Mouse (Mus musculus) lung, embryonic 14.5 days (tissue): ENCODE measurements around the gene Pde4d. TPM values are rescaled to one million over a fixed set of nuclear protein-coding genes. Genes with fewer than 3 reads are reported as not detected.

Source experiments
- ATAC-seq: fragments of 200-750 bp; cut with Nextera tagmentation; 2 replicates; pipeline ENCODE4 v1.8.0; 2017; ENCODE audit warnings: mild to moderate bottlenecking, moderate TSS enrichment, moderate library complexity; ENCODE audit not compliant: insufficient read depth
- DNase-seq: peaks from one replicate; pipeline ENCODE4 v3.0.0-alpha.2; 2015
- H3K27ac ChIP-seq: fragments of 300-500 bp; sonication (generic); 2 replicates; pipeline ENCODE4 v1.5.1; 2014; ENCODE audit warnings: low read depth, mild to moderate bottlenecking, moderate library complexity
- H3K27me3 ChIP-seq: fragments of 300-500 bp; sonication (generic); 2 replicates; pipeline ENCODE4 v1.6.1; 2014; ENCODE audit warnings: low read length, control low read depth; ENCODE audit not compliant: insufficient read depth
- H3K36me3 ChIP-seq: fragments of 300-500 bp; sonication (generic); 2 replicates; pipeline ENCODE4 v1.6.1; 2014; ENCODE audit warnings: control low read depth; ENCODE audit not compliant: insufficient read depth
- H3K4me1 ChIP-seq: fragments of 300-500 bp; sonication (generic); 2 replicates; pipeline ENCODE4 v1.6.1; 2014; ENCODE audit warnings: antibody characterized with exemption, control low read depth; ENCODE audit not compliant: insufficient read depth
- H3K4me2 ChIP-seq: fragments of 300-500 bp; sonication (generic); 2 replicates; pipeline ENCODE4 v1.6.1; 2014; ENCODE audit warnings: mild to moderate bottlenecking
- H3K4me3 ChIP-seq: fragments of 300-500 bp; sonication (generic); 2 replicates; pipeline ENCODE4 v1.5.1; 2014; ENCODE audit warnings: low read depth, low read length
- H3K9ac ChIP-seq: fragments of 300-500 bp; sonication (generic); 2 replicates; pipeline ENCODE4 v1.6.1; 2014
- H3K9me3 ChIP-seq: fragments of 300-500 bp; sonication (generic); 2 replicates; pipeline ENCODE4 v1.6.1; 2016; ENCODE audit warnings: low read depth, low read length, control low read depth
- CTCF ChIP-seq: IDR thresholded peaks from 2 replicates; pipeline ENCODE4 v1.5.1; 2016; ENCODE audit warnings: antibody characterized with exemption, low read depth
- WGBS: fragments of 180-500 bp; shearing (Covaris S2); extraction: QIAGEN DNeasy Blood & Tissue Kit; methylation state at CpG from one replicate; pipeline ENCODE4 v1.1.7; 2014; 5-methylcytosine and 5-hydroxymethylcytosine counted together
- polyA plus RNA-seq: library from polyadenylated mRNA; unstranded; fragments of >200 nt; fragmentation: Nextera tagmentation; extraction: Ambion mirVana; gene quantifications from 2 replicates; pipeline ENCODE4 v1.2.1, GENCODE M21; 2014

Gene Pde4d
- polyA plus RNA-seq, 1 experiment from 2014 or later = 16.2 TPM

DNA sequence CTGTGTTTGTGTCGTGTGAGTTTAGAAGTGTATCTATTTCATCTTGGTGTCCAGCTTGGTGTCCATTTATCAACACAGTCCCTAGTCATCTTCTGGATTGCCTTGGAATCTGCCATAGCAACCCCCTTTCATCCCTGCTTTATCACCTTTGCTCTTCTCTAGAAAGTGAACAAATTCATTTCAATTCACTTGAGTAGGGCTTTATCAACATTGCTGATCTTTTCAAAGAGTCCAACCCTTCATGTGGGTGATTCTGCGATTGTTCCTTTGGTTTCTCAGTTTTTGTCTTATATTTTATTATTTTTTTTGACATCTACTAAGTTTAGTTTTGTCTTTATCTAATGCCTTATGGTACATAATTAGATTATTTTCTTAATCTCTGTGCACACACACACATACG, 1385.2 kb downstream of the Pde4d start:
- no peaks in the 10 kb centered on the region for H3K9me3 ChIP-seq
- ATAC-seq = no peak
- DNase-seq = no peak
- peaks cover 6% of the 10 kb centered on the region; the same call in 1 of the 2 replicates for H3K4me1 ChIP-seq
- H3K4me2 ChIP-seq = no peak overlapping the region
- H3K36me3 ChIP-seq = no peaks in the 10 kb centered on the region
- H3K27ac ChIP-seq = no peak overlapping the region
- H3K4me3 ChIP-seq = no peak overlapping the region
- no peak for TF ChIP-seq CTCF
- H3K9ac ChIP-seq = no peak overlapping the region
- WGBS = 82% methylated on average over 3 of the region's 3 CpGs
- H3K27me3 ChIP-seq = no peaks in the 10 kb centered on the region

GRCm38 (mm10) chr13:109837453-109837852, 1387.7 kb downstream of the Pde4d start:
- Histone ChIP-seq H3K4me3 (no peak overlapping the region), H3K9me3 (no peaks in the 10 kb centered on the region), H3K27me3 (no peaks in the 10 kb centered on the region), H3K27ac (no peak overlapping the region), H3K9ac (no peak overlapping the region), H3K4me2 (no peak overlapping the region), H3K4me1 (peaks cover 6% of the 10 kb centered on the region; the same call in 1 of the 2 replicates), H3K36me3 (no peaks in the 10 kb centered on the region)
- WGBS = 57% methylated on average over 11 of the region's 11 CpGs
- ATAC-seq (no peak), DNase-seq (peak; percentile 76)
- TF ChIP-seq CTCF = no peak

GRCm38 (mm10) chr13:109837921-109838320, 1388.2 kb downstream of the Pde4d start:
- H3K27me3 ChIP-seq = no peaks in the 10 kb centered on the region
- H3K27ac ChIP-seq = no peak overlapping the region
- TF ChIP-seq CTCF = no peak
- no peaks in the 10 kb centered on the region for H3K9me3 ChIP-seq
- no peak overlapping the region for H3K4me2 ChIP-seq
- no peak overlapping the region for H3K9ac ChIP-seq
- DNase-seq = no peak
- peaks cover 6% of the 10 kb centered on the region; the same call in 1 of the 2 replicates for H3K4me1 ChIP-seq
- no peaks in the 10 kb centered on the region for H3K36me3 ChIP-seq
- ATAC-seq = no peak
- 88% methylated on average over 7 of the region's 7 CpGs for WGBS
- no peak overlapping the region for H3K4me3 ChIP-seq

DNA sequence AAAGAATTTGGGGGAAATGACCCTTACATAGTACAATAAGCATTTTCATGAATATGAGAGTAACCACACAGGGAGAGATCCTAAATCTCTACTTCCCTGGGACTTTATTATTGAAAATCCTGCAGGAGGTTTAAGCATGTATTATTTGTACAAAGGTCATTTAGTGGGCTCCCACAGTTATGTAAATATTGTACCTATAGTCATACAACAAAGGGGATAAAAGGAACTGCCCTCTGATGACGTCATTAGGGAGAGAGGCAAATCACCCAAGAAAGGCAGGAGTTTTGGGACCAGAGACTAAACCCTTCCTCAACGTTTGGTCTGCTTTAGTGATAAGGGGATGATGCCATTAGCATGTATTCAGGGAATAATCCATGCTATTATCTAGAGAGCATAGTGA, 1390.5 kb downstream of the Pde4d start:
- no peak for ATAC-seq
- H3K36me3 ChIP-seq = no peaks in the 10 kb centered on the region
- 23% methylated on average over 2 of the region's 2 CpGs for WGBS

DNA sequence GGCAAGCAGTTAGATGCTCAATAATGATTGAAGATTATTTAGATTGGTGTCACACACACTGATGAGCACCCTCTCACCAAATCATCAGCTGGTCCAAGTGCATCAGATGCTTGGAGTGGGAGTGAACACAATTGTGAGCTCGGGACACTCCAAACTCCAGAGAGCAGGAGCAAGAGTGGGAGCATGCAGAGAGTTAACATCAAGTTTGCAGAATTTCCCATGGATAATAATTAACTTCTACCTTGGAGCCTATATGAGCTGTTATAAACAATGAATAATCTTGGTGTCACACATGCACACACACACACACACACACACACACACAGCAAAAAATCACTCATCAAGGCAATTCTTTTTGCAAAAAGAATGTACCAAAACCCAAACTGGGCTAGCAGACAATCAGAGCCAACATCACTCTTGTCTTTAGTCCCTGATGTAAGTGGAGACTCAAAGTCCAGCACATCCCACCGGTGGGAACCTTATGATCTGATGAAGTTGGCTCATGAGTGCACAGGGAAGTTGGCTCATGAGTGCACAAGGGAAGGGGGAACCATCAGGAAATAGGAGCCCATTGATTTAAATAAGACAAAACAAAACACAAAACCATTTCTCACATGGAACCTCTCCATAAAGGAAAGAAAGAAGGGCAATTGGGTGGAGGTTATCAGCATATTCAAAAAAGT, 1391.5 kb downstream of the Pde4d start:
- 68% methylated on average over 2 of the region's 2 CpGs for WGBS
- no peak overlapping the region for H3K27ac ChIP-seq
- H3K4me3 ChIP-seq = no peak overlapping the region
- H3K27me3 ChIP-seq = no peaks in the 10 kb centered on the region
- H3K4me2 ChIP-seq = no peak overlapping the region
- DNase-seq (no peak), ATAC-seq (no peak)
- no peak overlapping the region for H3K9ac ChIP-seq
- H3K9me3 ChIP-seq = no peaks in the 10 kb centered on the region
- peaks cover 6% of the 10 kb centered on the region; the same call in 1 of the 2 replicates for H3K4me1 ChIP-seq
- no peak for TF ChIP-seq CTCF
- H3K36me3 ChIP-seq = no peaks in the 10 kb centered on the region

More for the DNA sequence above, 1390.5 kb downstream of the Pde4d start:
- Histone ChIP-seq H3K27me3 (no peaks in the 10 kb centered on the region), H3K4me1 (peaks cover 6% of the 10 kb centered on the region; the same call in 1 of the 2 replicates), H3K4me3 (no peak overlapping the region), H3K9me3 (no peaks in the 10 kb centered on the region), H3K27ac (no peak overlapping the region), H3K4me2 (no peak overlapping the region), H3K9ac (no peak overlapping the region)
- no peak for DNase-seq
- TF ChIP-seq CTCF = no peak

- DNase-seq (no peak), ATAC-seq (no peak)
- Histone ChIP-seq H3K4me2 (no peak overlapping the region), H3K27ac (no peak overlapping the region), H3K9ac (no peak overlapping the region), H3K4me3 (no peak overlapping the region), H3K4me1 (peaks cover under 1% of the 10 kb centered on the region; the same call in 1 of the 2 replicates), H3K27me3 (no peaks in the 10 kb centered on the region), H3K9me3 (no peaks in the 10 kb centered on the region), H3K36me3 (no peaks in the 10 kb centered on the region)
- no peak for TF ChIP-seq CTCF
- WGBS = 91% methylated on average over 2 of the region's 2 CpGs
Measured at GRCm38 (mm10) chr13:109842982-109843381, 1393.2 kb downstream of the Pde4d start.

- DNase-seq = no peak
- no peak overlapping the region for H3K4me3 ChIP-seq
- TF ChIP-seq CTCF = no peak
- H3K9ac ChIP-seq = no peak overlapping the region
- no peaks in the 10 kb centered on the region for H3K9me3 ChIP-seq
- no peaks in the 10 kb centered on the region for H3K4me1 ChIP-seq
- H3K36me3 ChIP-seq = no peaks in the 10 kb centered on the region
- no peaks in the 10 kb centered on the region for H3K27me3 ChIP-seq
- no peak for ATAC-seq
- 79% methylated on average over 6 of the region's 6 CpGs for WGBS
- H3K27ac ChIP-seq = no peak overlapping the region
- no peak overlapping the region for H3K4me2 ChIP-seq
Measured at GRCm38 (mm10) chr13:109844828-109845227, 1395.1 kb downstream of the Pde4d start.

- ATAC-seq (peak; percentile 86), DNase-seq (peak; percentile 82)
- no peaks in the 10 kb centered on the region for H3K4me1 ChIP-seq
- no peak overlapping the region for H3K4me3 ChIP-seq
- H3K9ac ChIP-seq = no peak overlapping the region
- no peaks in the 10 kb centered on the region for H3K36me3 ChIP-seq
- H3K9me3 ChIP-seq = no peaks in the 10 kb centered on the region
- H3K27ac ChIP-seq = no peak overlapping the region
- H3K4me2 ChIP-seq = no peak overlapping the region
- H3K27me3 ChIP-seq = no peaks in the 10 kb centered on the region
- TF ChIP-seq CTCF = no peak
- 41% methylated on average over 1 of the region's 1 CpGs for WGBS
Measured at GRCm38 (mm10) chr13:109863826-109864225, 1414.1 kb downstream of the Pde4d start.
